Mouse (Mus musculus) liver, adult 2 months (tissue): Measurements from ENCODE around the gene Rpl15.

Experiments used
- CTCF ChIP-seq: fragments of 200-500 bp; IDR thresholded peaks from 2 replicates; pipeline ENCODE4 v1.5.1; 2011; ENCODE audit warnings: low read depth, low read length, control low read depth
- POLR2A ChIP-seq: fragments of 200-500 bp; IDR thresholded peaks from 2 replicates; pipeline ENCODE4 v1.6.1; 2011; ENCODE audit warnings: low read length, control low read depth; ENCODE audit not compliant: insufficient read depth; ENCODE audit errors: extremely low read depth

- no peak for TF ChIP-seq POLR2A
- TF ChIP-seq CTCF, result no peak
Observed at GRCm38 (mm10) chr14:18221977-18222376, 49.2 kb downstream of the Rpl15 start.
